Comparison of ENCODE assay signal across 14 mouse cellular contexts in the genomic region with DNA sequence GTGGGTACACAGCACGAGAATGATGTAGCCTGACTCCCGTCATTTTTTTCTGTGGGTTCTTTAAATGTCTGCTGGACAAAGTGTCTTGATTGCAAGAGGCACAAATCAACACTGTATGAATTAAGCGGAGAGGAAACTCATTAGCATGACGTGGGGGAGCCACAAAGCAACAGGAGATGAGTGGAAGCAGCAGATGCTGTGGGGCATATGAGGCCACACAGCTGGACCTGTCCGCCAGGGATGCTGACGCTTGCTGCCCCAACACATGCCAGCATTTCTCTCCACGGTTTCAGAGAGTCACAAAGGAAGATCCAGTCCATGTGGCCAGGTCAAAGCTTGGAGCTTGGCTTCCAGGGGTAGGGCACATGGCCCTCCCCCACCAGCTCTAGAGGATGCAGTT.
DNase-seq lines count a peak whose midpoint lies in the region; ATAC-seq lines count a peak whose summit lies in the region.
"Had no signal": no experiment of that assay in that cellular context is flagged by ENCODE, and none has a peak within 500 bp of the region (broad histone marks: within the 10 kb centered on the region; RNA-seq: fewer than 3 reads in every experiment).

No protein-coding gene starts in this region.

- 49% methylated on average over 7 of the region's 7 CpGs for WGBS in forebrain, embryonic 12.5 days
- WGBS in forebrain, embryonic 10.5 days, result 75% methylated on average over 7 of the region's 7 CpGs
- 59% methylated on average over 7 of the region's 7 CpGs for WGBS in kidney, embryonic 14.5 days
- 69% methylated on average over 7 of the region's 7 CpGs for WGBS in intestine, embryonic 16.5 days

- DNase-seq in forebrain, embryonic 10.5 days (ENCODE audit: extremely low spot score, low spot score), result no peak
- DNase-seq in kidney, postnatal 4 days, result peak; percentile 10 to 38
- peak; percentile 36 for DNase-seq in Muller cell, postnatal 12 days (ENCODE audit: inconsistent ontology term)
- DNase-seq in retina, embryonic 14.5 days (ENCODE audit: low spot score), result peak; percentile 35
- DNase-seq in lung, postnatal 4 days, result no peak
- DNase-seq: adrenal gland, adult 8-10 months; cerebellum, adult 9-11 months; kidney, adult 9 months had no signal

- no peak overlapping the region for H3K9ac ChIP-seq in forebrain, embryonic 12.5 days
- no peak overlapping the region for H3K9ac ChIP-seq in kidney, embryonic 14.5 days (ENCODE audit: low read depth, low read length)
- no peak overlapping the region for H3K9ac ChIP-seq in intestine, embryonic 16.5 days (ENCODE audit: low read depth, low read length)
- H3K9ac ChIP-seq: limb, embryonic 12.5 days had no signal

- peaks cover 3% of the 10 kb centered on the region; the same call in 1 of the 2 replicates for H3K4me1 ChIP-seq in forebrain, embryonic 12.5 days
- H3K4me1 ChIP-seq in forebrain, embryonic 10.5 days, result peaks cover 8% of the 10 kb centered on the region; the same call in 1 of the 2 replicates
- no peaks in the 10 kb centered on the region for H3K4me1 ChIP-seq in kidney, embryonic 14.5 days (ENCODE audit: control insufficient read depth, insufficient read depth, low read length)
- no peaks in the 10 kb centered on the region for H3K4me1 ChIP-seq in intestine, embryonic 16.5 days (ENCODE audit: control insufficient read depth, insufficient read depth, low read length)
- H3K4me1 ChIP-seq: limb, embryonic 12.5 days had no signal

- no peaks in the 10 kb centered on the region for H3K36me3 ChIP-seq in forebrain, embryonic 12.5 days (replicated peaks)
- no peaks in the 10 kb centered on the region for H3K36me3 ChIP-seq in forebrain, embryonic 10.5 days (replicated peaks)
- no peaks in the 10 kb centered on the region for H3K36me3 ChIP-seq in kidney, embryonic 14.5 days (ENCODE audit: control insufficient read depth, insufficient read depth, low read length)
- H3K36me3 ChIP-seq in intestine, embryonic 16.5 days (ENCODE audit: control insufficient read depth, insufficient read depth, low read length), result no peaks in the 10 kb centered on the region
- H3K36me3 ChIP-seq: limb, embryonic 12.5 days had no signal

- no peak overlapping the region for H3K4me3 ChIP-seq in forebrain, embryonic 12.5 days (replicated peaks)
- H3K4me3 ChIP-seq in forebrain, embryonic 10.5 days, result no peak overlapping the region
- no peak overlapping the region for H3K4me3 ChIP-seq in kidney, embryonic 14.5 days (ENCODE audit: low read length)
- no peak overlapping the region for H3K4me3 ChIP-seq in intestine, embryonic 16.5 days (ENCODE audit: low read length)
- H3K4me3 ChIP-seq: erythroblast, embryonic 14.5 days; limb, embryonic 12.5 days had no signal

- no peak overlapping the region for H3K4me2 ChIP-seq in forebrain, embryonic 12.5 days
- H3K4me2 ChIP-seq in kidney, embryonic 14.5 days (replicated peaks; ENCODE audit: low read depth, low read length), result no peak overlapping the region
- no peak overlapping the region for H3K4me2 ChIP-seq in intestine, embryonic 16.5 days (ENCODE audit: low read depth, low read length)
- H3K4me2 ChIP-seq: limb, embryonic 12.5 days had no signal

- ATAC-seq in forebrain, embryonic 12.5 days (ENCODE audit: low FRiP score), result no peak
- no peak for ATAC-seq in kidney, embryonic 14.5 days (ENCODE audit: low FRiP score, low TSS enrichment)
- no peak for ATAC-seq in intestine, embryonic 16.5 days

- no peaks in the 10 kb centered on the region for H3K9me3 ChIP-seq in forebrain, embryonic 12.5 days
- no peaks in the 10 kb centered on the region for H3K9me3 ChIP-seq in forebrain, embryonic 10.5 days
- no peaks in the 10 kb centered on the region for H3K9me3 ChIP-seq in kidney, embryonic 14.5 days (ENCODE audit: control insufficient read depth, low read length)
- H3K9me3 ChIP-seq in intestine, embryonic 16.5 days (ENCODE audit: control insufficient read depth, low read length), result no peaks in the 10 kb centered on the region
- H3K9me3 ChIP-seq: limb, embryonic 12.5 days had no signal

- no peaks in the 10 kb centered on the region for H3K27me3 ChIP-seq in forebrain, embryonic 12.5 days
- no peaks in the 10 kb centered on the region for H3K27me3 ChIP-seq in forebrain, embryonic 10.5 days (ENCODE audit: poor library complexity, severe bottlenecking)
- no peaks in the 10 kb centered on the region for H3K27me3 ChIP-seq in kidney, embryonic 14.5 days (ENCODE audit: control insufficient read depth, insufficient read depth, low read length)
- H3K27me3 ChIP-seq in intestine, embryonic 16.5 days (replicated peaks; ENCODE audit: control insufficient read depth, insufficient read depth, low read length), result no peaks in the 10 kb centered on the region
- H3K27me3 ChIP-seq: limb, embryonic 12.5 days had no signal

- H3K27ac ChIP-seq in forebrain, embryonic 12.5 days, result 0 out of 2 replicates have a peak overlapping the region, but pooled peaks have one; percentile 13
- no peak overlapping the region for H3K27ac ChIP-seq in forebrain, embryonic 10.5 days
- no peak overlapping the region for H3K27ac ChIP-seq in kidney, embryonic 14.5 days (ENCODE audit: low read depth, low read length)
- H3K27ac ChIP-seq in intestine, embryonic 16.5 days (ENCODE audit: low read length), result no peak overlapping the region
- H3K27ac ChIP-seq: limb, embryonic 12.5 days; stomach, postnatal 0 days had no signal

Comparison
In these comparisons a context has a peak if more than half of its experiments do, and no peak if none do; other contexts are left out.
1. DNase-seq: peak in kidney, postnatal 4 days (2 of 2), Muller cell, postnatal 12 days (single experiment) and retina, embryonic 14.5 days (single experiment); none in forebrain, embryonic 10.5 days (single experiment) and lung, postnatal 4 days (0 of 2).